Mouse (Mus musculus): ENCODE data around the gene Lzts3.

- TF ChIP-seq CTCF (IDR thresholded peaks at IDR 0.05; ENCODE audit: borderline replicate concordance, extremely low read depth, insufficient read depth, insufficient read length): no peak
- no peak for TF ChIP-seq POLR2A (IDR thresholded peaks at IDR 0.05; ENCODE audit: borderline replicate concordance, extremely low read depth, insufficient read depth, insufficient read length, poor library complexity, severe bottlenecking)
These were observed 9.5 kb downstream of the Lzts3 start for GRCm38 (mm10) chr2:130632887-130633675.

Measured in brain, embryonic 14.5 days (tissue).